Mouse (Mus musculus) megakaryocyte, embryonic 14.5 days (primary cell): ENCODE data around the gene Rasl12.

ENCODE experiments used
- FLI1 ChIP-seq: IDR thresholded peaks from 2 replicates; pipeline ENCODE4 v1.6.1; 2012; ENCODE audit warnings: low read length, inconsistent platforms, mixed read lengths
- GATA1 ChIP-seq: IDR thresholded peaks from 3 replicates; pipeline ENCODE4 v1.6.1; 2012; ENCODE audit warnings: mixed read lengths, low read length, inconsistent platforms, borderline replicate concordance

DNA sequence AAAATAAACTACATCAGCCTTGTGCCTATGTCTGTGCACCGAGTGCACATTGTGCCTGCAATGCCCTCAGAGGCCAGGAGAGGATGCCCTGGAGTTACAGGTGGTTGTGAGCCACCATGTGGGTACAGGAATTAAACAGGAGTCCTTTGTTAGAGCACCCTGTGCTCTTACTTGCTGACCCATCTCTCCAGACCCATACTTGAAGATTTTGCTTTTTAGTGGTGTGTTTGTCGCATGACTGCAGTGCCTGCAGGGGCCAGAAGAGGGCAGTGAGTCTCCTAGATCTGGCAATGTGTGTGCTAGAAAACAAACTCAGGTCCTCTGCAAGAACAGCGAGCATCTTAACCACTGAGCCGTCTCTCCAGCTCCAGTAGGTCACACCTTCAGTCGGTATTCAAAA, 35.8 kb downstream of the Rasl12 start:
- TF ChIP-seq FLI1 (no peak), GATA1 (no peak)
